Mouse (Mus musculus) small intestine, adult 2 months (tissue): ENCODE measurements around the gene Lmo1. TPM values are rescaled to one million over a fixed set of nuclear protein-coding genes. Genes with fewer than 3 reads are reported as not detected.
"Not testable (repeated sequence)": the region's sequence is repeated elsewhere in the genome, so short reads cannot be mapped to it uniquely, and the experiment has no call there.

Experiments used
- H3K27ac ChIP-seq: fragments of 200-500 bp; 2 replicates; pipeline ENCODE4 v1.5.1; 2012; ENCODE audit warnings: low read depth, low read length, control low read depth, inconsistent platforms; ENCODE audit not compliant: insufficient read depth
- H3K27me3 ChIP-seq: fragments of 200-500 bp; 2 replicates; pipeline ENCODE4 v1.6.1; 2012; ENCODE audit warnings: mild to moderate bottlenecking, moderate library complexity, low read length, inconsistent platforms; ENCODE audit not compliant: control insufficient read depth, insufficient read depth
- H3K36me3 ChIP-seq: fragments of 200-500 bp; 2 replicates; pipeline ENCODE4 v1.6.1; 2012; ENCODE audit warnings: mild to moderate bottlenecking, low read length, control low read depth, inconsistent platforms; ENCODE audit not compliant: control insufficient read depth, insufficient read depth
- H3K4me1 ChIP-seq: fragments of 200-500 bp; 2 replicates; pipeline ENCODE4 v1.6.1; 2012; ENCODE audit warnings: low read length, inconsistent platforms, mixed read lengths; ENCODE audit not compliant: control insufficient read depth, insufficient read depth, insufficient read length
- H3K4me3 ChIP-seq: fragments of 200-500 bp; 2 replicates; pipeline ENCODE4 v1.5.1; 2012; ENCODE audit warnings: low read depth, mild to moderate bottlenecking, control low read depth, inconsistent platforms, low read length, moderate library complexity
- CTCF ChIP-seq: fragments of 200-500 bp; IDR thresholded peaks from 2 replicates; pipeline ENCODE4 v1.5.1; 2012; ENCODE audit warnings: low read depth, mild to moderate bottlenecking, control low read depth, inconsistent platforms, low read length, moderate library complexity, mixed read lengths; ENCODE audit not compliant: insufficient replicate concordance, insufficient read length; ENCODE audit errors: extremely low read depth
- POLR2A ChIP-seq: fragments of 200-500 bp; IDR thresholded peaks from 2 replicates; pipeline ENCODE4 v1.6.1; 2012; ENCODE audit warnings: low read depth, mild to moderate bottlenecking, control low read depth, inconsistent platforms, low read length, moderate library complexity
- WGBS: fragments of 180-500 bp; shearing (Covaris S2); methylation state at CpG from one replicate; pipeline ENCODE4 v1.1.7; 2018; 5-methylcytosine and 5-hydroxymethylcytosine counted together
- polyA plus RNA-seq: library from polyadenylated mRNA; depleted of rRNA; stranded (reverse); fragments of >200 nt; gene quantifications from 2 replicates; pipeline ENCODE4 v1.2.3, GENCODE M21; 2012; rRNA removed

Gene Lmo1
- polyA plus RNA-seq, 1 experiment, result 0.44 TPM

- 40% methylated on average over 1 of the region's 1 CpGs for WGBS
- no peaks in the 10 kb centered on the region for H3K36me3 ChIP-seq
- no peak overlapping the region for H3K4me3 ChIP-seq
- no peak overlapping the region for H3K27ac ChIP-seq
- no peaks in the 10 kb centered on the region for H3K27me3 ChIP-seq
- TF ChIP-seq CTCF, result no peak
- TF ChIP-seq POLR2A, result no peak
- H3K4me1 ChIP-seq, result no peaks in the 10 kb centered on the region
Measured at GRCm38 (mm10) chr7:109104894-109105293, 70.1 kb downstream of the Lmo1 start.

DNA sequence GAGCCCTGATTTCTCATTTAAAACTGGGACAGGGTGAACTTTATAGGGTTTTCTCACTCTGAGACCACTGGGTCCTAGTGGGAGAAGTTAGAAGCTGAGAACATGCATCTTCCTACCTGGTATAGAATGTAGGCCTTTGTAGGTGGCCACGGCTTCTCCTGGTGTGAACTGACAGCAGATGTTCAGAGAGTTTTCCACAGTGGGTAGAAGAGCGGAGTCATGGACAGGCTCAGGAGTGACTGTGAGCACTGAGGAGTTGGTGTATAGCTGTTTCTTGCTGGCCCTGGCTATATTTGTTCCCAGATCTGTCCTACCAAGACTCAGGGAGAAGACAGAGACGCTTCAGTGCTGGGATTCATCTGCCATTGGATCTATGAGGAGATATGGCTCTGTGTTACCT is 73.8 kb downstream of the Lmo1 start:
- 70% methylated on average over 3 of the region's 3 CpGs for WGBS

DNA sequence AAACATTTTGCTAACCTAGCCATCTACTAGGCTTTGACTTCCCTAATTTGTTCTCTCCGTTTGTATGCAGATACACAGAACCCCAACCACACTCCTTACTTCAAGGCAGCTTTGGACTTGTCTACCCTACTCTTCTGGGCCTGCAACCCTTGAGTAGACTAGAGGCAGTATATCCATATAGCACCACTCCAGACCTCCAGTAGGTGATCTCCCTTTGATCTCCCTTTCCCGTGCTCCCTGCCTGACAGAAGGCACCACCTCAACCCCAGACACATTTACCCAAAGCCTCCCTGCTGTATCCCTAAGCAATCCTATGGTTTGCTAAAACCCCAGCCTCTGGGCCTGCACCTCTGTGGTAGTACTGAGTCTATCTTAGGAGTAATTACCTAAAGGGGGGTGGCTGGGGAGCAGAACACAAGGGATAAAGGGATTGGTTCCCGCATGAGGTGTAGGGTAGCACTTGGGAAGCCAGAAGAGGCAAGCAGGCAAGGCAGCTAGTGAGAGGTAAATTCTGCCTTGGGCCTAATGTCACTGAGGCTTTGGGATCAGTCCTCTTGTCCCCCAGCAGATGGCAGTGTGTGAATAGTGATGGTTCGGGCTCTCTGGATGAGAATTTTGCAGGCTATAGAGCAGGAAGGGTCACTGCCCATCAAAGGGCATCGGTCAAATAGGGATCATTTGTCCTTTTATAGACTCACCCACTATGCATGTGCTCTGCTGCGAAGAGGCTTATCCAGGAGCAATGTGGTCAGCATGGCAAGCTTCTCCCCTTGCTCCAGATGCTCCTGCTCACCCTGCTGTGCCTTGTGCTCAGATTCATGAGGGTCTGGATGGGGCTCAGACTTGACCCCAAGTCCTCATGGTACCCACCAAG is 76.6 kb downstream of the Lmo1 start:
- Histone ChIP-seq H3K36me3 (no peaks in the 10 kb centered on the region), H3K4me1 (no peaks in the 10 kb centered on the region), H3K27ac (no peak overlapping the region), H3K4me3 (no peak overlapping the region), H3K27me3 (no peaks in the 10 kb centered on the region)
- WGBS, result 32% methylated on average over 6 of the region's 6 CpGs
- no peak for TF ChIP-seq CTCF
- TF ChIP-seq POLR2A, result no peak

More for the DNA sequence above, 73.8 kb downstream of the Lmo1 start:
- no peaks in the 10 kb centered on the region for H3K27me3 ChIP-seq
- no peaks in the 10 kb centered on the region for H3K4me1 ChIP-seq
- no peak overlapping the region for H3K27ac ChIP-seq
- no peak overlapping the region for H3K4me3 ChIP-seq
- no peaks in the 10 kb centered on the region for H3K36me3 ChIP-seq
- TF ChIP-seq POLR2A (no peak), CTCF (no peak)

GRCm38 (mm10) chr7:109097203-109097602 is 77.8 kb downstream of the Lmo1 start:
- Histone ChIP-seq H3K4me3 (no peak overlapping the region), H3K36me3 (no peaks in the 10 kb centered on the region), H3K4me1 (no peaks in the 10 kb centered on the region), H3K27me3 (no peaks in the 10 kb centered on the region), H3K27ac (no peak overlapping the region)
- WGBS, result 57% methylated on average over 7 of the region's 7 CpGs
- no peak for TF ChIP-seq POLR2A
- no peak for TF ChIP-seq CTCF

GRCm38 (mm10) chr7:109096618-109097017 is 78.4 kb downstream of the Lmo1 start:
- WGBS, result 66% methylated on average over 4 of the region's 4 CpGs
- Histone ChIP-seq H3K4me3 (no peak overlapping the region), H3K27me3 (no peaks in the 10 kb centered on the region), H3K27ac (no peak overlapping the region), H3K4me1 (no peaks in the 10 kb centered on the region), H3K36me3 (no peaks in the 10 kb centered on the region)
- TF ChIP-seq POLR2A (no peak), CTCF (no peak)

GRCm38 (mm10) chr7:109094294-109094693 is 80.7 kb downstream of the Lmo1 start:
- no peaks in the 10 kb centered on the region for H3K36me3 ChIP-seq
- no peak for TF ChIP-seq POLR2A
- TF ChIP-seq CTCF, result no peak
- H3K4me3 ChIP-seq, result no peak overlapping the region
- WGBS, result no CpG with 5 or more reads among the region's 7 CpGs
- no peak overlapping the region for H3K27ac ChIP-seq
- no peaks in the 10 kb centered on the region for H3K4me1 ChIP-seq
- no peaks in the 10 kb centered on the region for H3K27me3 ChIP-seq

DNA sequence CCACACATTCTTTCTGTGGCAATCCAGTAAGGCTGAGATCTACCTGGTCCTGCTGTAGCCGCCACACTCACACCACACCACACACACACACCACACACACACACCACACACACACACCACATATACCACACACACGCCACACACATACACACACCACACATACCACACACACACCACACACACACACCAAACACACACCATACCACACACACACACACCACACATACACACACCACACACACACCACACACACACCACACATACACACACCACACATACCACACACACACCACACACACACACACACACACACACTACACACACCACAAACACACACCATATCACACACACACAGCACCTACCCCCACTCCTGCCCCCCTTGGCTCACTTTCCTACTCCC is 83.7 kb downstream of the Lmo1 start:
- no CpG with 5 or more reads among the region's 2 CpGs for WGBS
- not testable (repeated sequence) for H3K4me1 ChIP-seq, H3K36me3 ChIP-seq, H3K27me3 ChIP-seq, H3K4me3 ChIP-seq, H3K27ac ChIP-seq

Other genes with a start within 250 kb of the Lmo1 start
- gene Nlrp10, start 245.0 kb downstream of the Lmo1 start, polyA plus RNA-seq, result 0.03 TPM in 1 of 2 replicates, not detected in the other
- gene Eif3f, start 240.8 kb downstream of the Lmo1 start, polyA plus RNA-seq, result 132 and 223 TPM in 2 replicates
- gene Tub, start 224.9 kb downstream of the Lmo1 start, polyA plus RNA-seq, result 0.58 and 0.63 TPM in 2 replicates
- gene Ric3, start 91.9 kb downstream of the Lmo1 start, polyA plus RNA-seq, result 0.41 and 0.67 TPM in 2 replicates